Mouse (Mus musculus) hindbrain, embryonic 16.5 days (tissue): ENCODE results near the gene Trnau1ap. TPM values are rescaled to one million over a fixed set of nuclear protein-coding genes. Genes with fewer than 3 reads are reported as not detected.

Experiments used
- ATAC-seq: fragments of 200-750 bp; cut with Nextera tagmentation; 2 replicates; pipeline ENCODE4 v1.8.0; 2017; ENCODE audit warnings: moderate TSS enrichment, moderate library complexity
- H3K27ac ChIP-seq: fragments of 300-500 bp; sonication (generic); 2 replicates; pipeline ENCODE4 v1.5.1; 2014; ENCODE audit warnings: low read depth, mild to moderate bottlenecking, control low read depth, low read length, moderate library complexity
- H3K27me3 ChIP-seq: fragments of 300-500 bp; sonication (generic); replicated peaks from 2 replicates; pipeline ENCODE4 v1.6.1; 2014; ENCODE audit warnings: low read length; ENCODE audit not compliant: control insufficient read depth, insufficient read depth
- H3K36me3 ChIP-seq: fragments of 300-500 bp; sonication (generic); 2 replicates; pipeline ENCODE4 v1.6.1; 2014; ENCODE audit warnings: mild to moderate bottlenecking, low read length, moderate library complexity, mixed read lengths; ENCODE audit not compliant: control insufficient read depth, insufficient read depth
- H3K4me1 ChIP-seq: fragments of 300-500 bp; sonication (generic); 2 replicates; pipeline ENCODE4 v1.6.1; 2014; ENCODE audit warnings: low read depth, low read length; ENCODE audit not compliant: control insufficient read depth, insufficient read depth
- H3K4me2 ChIP-seq: fragments of 300-500 bp; sonication (generic); 2 replicates; pipeline ENCODE4 v1.6.1; 2014; ENCODE audit warnings: mild to moderate bottlenecking, low read length, control low read depth, moderate library complexity
- H3K4me3 ChIP-seq: fragments of 300-500 bp; sonication (generic); 2 replicates; pipeline ENCODE4 v1.5.1; 2014; ENCODE audit warnings: mild to moderate bottlenecking, low read length, control low read depth, moderate library complexity
- H3K9ac ChIP-seq: fragments of 300-500 bp; sonication (generic); 2 replicates; pipeline ENCODE4 v1.6.1; 2014; ENCODE audit warnings: low read depth, mild to moderate bottlenecking, control low read depth, low read length, moderate library complexity
- H3K9me3 ChIP-seq: fragments of 300-500 bp; sonication (generic); 2 replicates; pipeline ENCODE4 v1.6.1; 2014; ENCODE audit warnings: mild to moderate bottlenecking, low read length, moderate library complexity; ENCODE audit not compliant: control insufficient read depth
- WGBS: fragments of 180-500 bp; shearing (Covaris S2); extraction: QIAGEN DNeasy Blood & Tissue Kit; methylation state at CpG from one replicate; pipeline ENCODE4 v1.1.7; 2014; 5-methylcytosine and 5-hydroxymethylcytosine counted together
- polyA plus RNA-seq: library from polyadenylated mRNA; unstranded; fragments of >200 nt; fragmentation: Nextera tagmentation; extraction: Ambion mirVana; gene quantifications from 2 replicates; pipeline ENCODE4 v1.2.1, GENCODE M21; 2015

The Trnau1ap gene
- polyA plus RNA-seq: 75.2 and 77.9 TPM in 2 replicates

GRCm38 (mm10) chr4:132329115-132329834, at the start of gene Trnau1ap:
Gene Trnau1ap (minus strand): TSS chr4:132329538.
- Histone ChIP-seq H3K36me3 (peaks cover 9% of the 10 kb centered on the region), H3K9me3 (no peaks in the 10 kb centered on the region), H3K27me3 (no peaks in the 10 kb centered on the region), H3K4me3 (peak within 1 kb of the TSS; percentile 88), H3K9ac (peak within 1 kb of the TSS; percentile 96), H3K4me2 (peak within 1 kb of the TSS; percentile 82), H3K4me1 (peaks cover 16% of the 10 kb centered on the region), H3K27ac (peak within 1 kb of the TSS; percentile 86)
- peak; percentile 97 for ATAC-seq
- WGBS: under 1% methylated on average over 52 of the region's 52 CpGs

- Histone ChIP-seq H3K36me3 (peaks cover 18% of the 10 kb centered on the region; the same call in 1 of the 2 replicates), H3K27me3 (no peaks in the 10 kb centered on the region), H3K4me2 (no peak overlapping the region), H3K9me3 (no peaks in the 10 kb centered on the region), H3K9ac (no peak overlapping the region), H3K4me3 (no peak overlapping the region), H3K4me1 (no peaks in the 10 kb centered on the region), H3K27ac (no peak overlapping the region)
- 88% methylated on average over 1 of the region's 1 CpGs for WGBS
- no peak for ATAC-seq
Measured at GRCm38 (mm10) chr4:132373820-132374219, 44.5 kb upstream of the Trnau1ap start.

GRCm38 (mm10) chr4:132369953-132370750, 40.8 kb upstream of the Trnau1ap start:
- no peak for ATAC-seq
- Histone ChIP-seq H3K4me2 (no peak overlapping the region), H3K27me3 (no peaks in the 10 kb centered on the region), H3K4me1 (no peaks in the 10 kb centered on the region), H3K27ac (no peak overlapping the region), H3K4me3 (no peak overlapping the region), H3K9ac (no peak overlapping the region), H3K9me3 (no peaks in the 10 kb centered on the region), H3K36me3 (peaks cover 17% of the 10 kb centered on the region; the same call in 1 of the 2 replicates)
- 74% methylated on average over 8 of the region's 8 CpGs for WGBS

- Histone ChIP-seq H3K9ac (no peak overlapping the region), H3K27ac (no peak overlapping the region), H3K36me3 (peaks cover 17% of the 10 kb centered on the region; the same call in 1 of the 2 replicates), H3K4me3 (no peak overlapping the region), H3K27me3 (no peaks in the 10 kb centered on the region), H3K9me3 (no peaks in the 10 kb centered on the region), H3K4me2 (no peak overlapping the region), H3K4me1 (no peaks in the 10 kb centered on the region)
- ATAC-seq: no peak
- 95% methylated on average over 18 of the region's 18 CpGs for WGBS
Measured at GRCm38 (mm10) chr4:132367480-132368201, 38.3 kb upstream of the Trnau1ap start.

- H3K27ac ChIP-seq: no peak overlapping the region
- no peak for ATAC-seq
- H3K36me3 ChIP-seq: peaks cover 19% of the 10 kb centered on the region; the same call in 1 of the 2 replicates
- H3K4me2 ChIP-seq: no peak overlapping the region
- no peaks in the 10 kb centered on the region for H3K9me3 ChIP-seq
- 75% methylated on average over 13 of the region's 13 CpGs for WGBS
- H3K9ac ChIP-seq: no peak overlapping the region
- no peaks in the 10 kb centered on the region for H3K27me3 ChIP-seq
- no peak overlapping the region for H3K4me3 ChIP-seq
- H3K4me1 ChIP-seq: no peaks in the 10 kb centered on the region
Measured at GRCm38 (mm10) chr4:132365450-132366060, 36.2 kb upstream of the Trnau1ap start.

GRCm38 (mm10) chr4:132363487-132363886, 34.1 kb upstream of the Trnau1ap start:
- Histone ChIP-seq H3K36me3 (peaks cover 8% of the 10 kb centered on the region; the same call in 1 of the 2 replicates), H3K9ac (no peak overlapping the region), H3K4me3 (no peak overlapping the region), H3K27ac (no peak overlapping the region), H3K9me3 (no peaks in the 10 kb centered on the region), H3K4me2 (no peak overlapping the region), H3K4me1 (no peaks in the 10 kb centered on the region), H3K27me3 (no peaks in the 10 kb centered on the region)
- 94% methylated on average over 11 of the region's 11 CpGs for WGBS
- no peak for ATAC-seq

GRCm38 (mm10) chr4:132359510-132359909, 30.2 kb upstream of the Trnau1ap start:
- Histone ChIP-seq H3K9ac (no peak overlapping the region), H3K27me3 (no peaks in the 10 kb centered on the region), H3K36me3 (peaks cover 10% of the 10 kb centered on the region; the same call in 1 of the 2 replicates), H3K27ac (no peak overlapping the region), H3K4me2 (no peak overlapping the region), H3K4me3 (no peak overlapping the region), H3K9me3 (no peaks in the 10 kb centered on the region), H3K4me1 (no peaks in the 10 kb centered on the region)
- WGBS: 93% methylated on average over 4 of the region's 4 CpGs
- ATAC-seq: no peak

GRCm38 (mm10) chr4:132356170-132356569, 26.8 kb upstream of the Trnau1ap start:
- no peak for ATAC-seq
- Histone ChIP-seq H3K9me3 (no peaks in the 10 kb centered on the region), H3K4me2 (no peak overlapping the region), H3K4me3 (no peak overlapping the region), H3K4me1 (peaks cover 14% of the 10 kb centered on the region), H3K9ac (no peak overlapping the region), H3K27ac (no peak overlapping the region), H3K36me3 (peaks cover 7% of the 10 kb centered on the region; the same call in 1 of the 2 replicates), H3K27me3 (no peaks in the 10 kb centered on the region)
- WGBS: 39% methylated on average over 12 of the region's 12 CpGs
